Mouse (Mus musculus) cerebellum, adult 2 months (tissue): ENCODE measurements around the gene Cyp2u1.

Experiments
- CTCF ChIP-seq: fragments of 200-500 bp; IDR thresholded peaks from 2 replicates; pipeline ENCODE4 v1.5.1; 2011; ENCODE audit warnings: low read depth, mild to moderate bottlenecking, control low read depth, low read length, moderate library complexity, borderline replicate concordance; ENCODE audit not compliant: insufficient read depth
- POLR2A ChIP-seq: fragments of 200-500 bp; IDR thresholded peaks from 2 replicates; pipeline ENCODE4 v1.6.1; 2011; ENCODE audit warnings: low read length, control low read depth, borderline replicate concordance; ENCODE audit not compliant: insufficient read depth

- TF ChIP-seq POLR2A (no peak), CTCF (no peak)
Measured at GRCm38 (mm10) chr3:131296893-131297292, 6.1 kb downstream of the Cyp2u1 start.
